Mouse (Mus musculus): ENCODE data around the gene Gdpd1. TPM values are rescaled to one million over a fixed set of nuclear protein-coding genes. Genes with fewer than 3 reads are reported as not detected.

The Gdpd1 gene
- polyA plus RNA-seq (2016; fragmentation: Nextera tagmentation; extraction: Ambion mirVana), result 20.0 and 22.8 TPM in 2 replicates

GRCm38 (mm10) chr11:87073866-87074440 is at the start of gene Gdpd1:
Gene Gdpd1, minus strand, starts transcription at chr11:87074062.
- peak; percentile 96 for DNase-seq (ENCODE audit: low spot score)
- no peaks in the 10 kb centered on the region for H3K27me3 ChIP-seq (ENCODE audit: insufficient read depth, poor library complexity, severe bottlenecking)
- H3K9me3 ChIP-seq, result no peaks in the 10 kb centered on the region
- peaks cover 8% of the 10 kb centered on the region for H3K4me1 ChIP-seq
- peak within 1 kb of the TSS; percentile 74 for H3K4me3 ChIP-seq
- H3K36me3 ChIP-seq, result peaks cover 25% of the 10 kb centered on the region
- H3K27ac ChIP-seq, result peak within 1 kb of the TSS; percentile 91
- 2% methylated on average over 43 of the region's 43 CpGs for WGBS

GRCm38 (mm10) chr11:87121864-87122263 is 48.0 kb upstream of the Gdpd1 start:
- Histone ChIP-seq H3K27me3 (ENCODE audit: insufficient read depth, poor library complexity, severe bottlenecking) (no peaks in the 10 kb centered on the region), H3K9me3 (no peaks in the 10 kb centered on the region), H3K27ac (no peak overlapping the region), H3K36me3 (peaks cover 71% of the 10 kb centered on the region), H3K4me1 (peaks cover 8% of the 10 kb centered on the region), H3K4me3 (no peak overlapping the region)
- DNase-seq (ENCODE audit: low spot score), result no peak
- WGBS, result 86% methylated on average over 8 of the region's 8 CpGs

- H3K36me3 ChIP-seq, result peaks cover 44% of the 10 kb centered on the region
- 11% methylated on average over 9 of the region's 9 CpGs for WGBS
Observed at GRCm38 (mm10) chr11:87110172-87110909, 36.5 kb upstream of the Gdpd1 start.

GRCm38 (mm10) chr11:87109519-87110171 is 35.8 kb upstream of the Gdpd1 start:
- H3K27me3 ChIP-seq (ENCODE audit: insufficient read depth, poor library complexity, severe bottlenecking), result no peaks in the 10 kb centered on the region
- H3K4me1 ChIP-seq, result peaks cover 9% of the 10 kb centered on the region; the same call in 1 of the 2 replicates
- DNase-seq (ENCODE audit: low spot score), result peak; percentile 78
- peak overlapping the region; percentile 84 for H3K4me3 ChIP-seq
- peaks cover 44% of the 10 kb centered on the region for H3K36me3 ChIP-seq
- WGBS, result under 1% methylated on average over 42 of the region's 42 CpGs
- no peaks in the 10 kb centered on the region for H3K9me3 ChIP-seq
- peak overlapping the region; percentile 98 for H3K27ac ChIP-seq

More at GRCm38 (mm10) chr11:87110172-87110909, 36.5 kb upstream of the Gdpd1 start:
- Histone ChIP-seq H3K4me3 (peak overlapping the region; percentile 84), H3K27ac (peak overlapping the region; percentile 98), H3K9me3 (no peaks in the 10 kb centered on the region), H3K27me3 (ENCODE audit: insufficient read depth, poor library complexity, severe bottlenecking) (no peaks in the 10 kb centered on the region), H3K4me1 (peaks cover 9% of the 10 kb centered on the region; the same call in 1 of the 2 replicates)
- DNase-seq (ENCODE audit: low spot score), result no peak

- H3K4me3 ChIP-seq, result peak within 1 kb of the TSS; percentile 84
- DNase-seq (ENCODE audit: low spot score), result peak; percentile 100
- under 1% methylated on average over 40 of the region's 40 CpGs for WGBS
- no peaks in the 10 kb centered on the region for H3K9me3 ChIP-seq
- H3K27ac ChIP-seq, result peak within 1 kb of the TSS; percentile 98
- peaks cover 44% of the 10 kb centered on the region for H3K36me3 ChIP-seq
- peaks cover 9% of the 10 kb centered on the region; the same call in 1 of the 2 replicates for H3K4me1 ChIP-seq
- no peaks in the 10 kb centered on the region for H3K27me3 ChIP-seq (ENCODE audit: insufficient read depth, poor library complexity, severe bottlenecking)
Observed at GRCm38 (mm10) chr11:87108755-87109518, 35.1 kb upstream of the Gdpd1 start, which contains the start of gene Ska2. Gene Ska2, plus strand, starts transcription at chr11:87109234.

GRCm38 (mm10) chr11:87108409-87108754 is 34.5 kb upstream of the Gdpd1 start, which contains the start of gene Prr11:
Gene Prr11, minus strand, starts transcription at chr11:87108708.
- H3K27me3 ChIP-seq (ENCODE audit: insufficient read depth, poor library complexity, severe bottlenecking), result no peaks in the 10 kb centered on the region
- no peaks in the 10 kb centered on the region for H3K9me3 ChIP-seq
- peaks cover 9% of the 10 kb centered on the region; the same call in 1 of the 2 replicates for H3K4me1 ChIP-seq
- no peak for DNase-seq (ENCODE audit: low spot score)
- WGBS, result 0% methylated on average over 14 of the region's 14 CpGs
- peaks cover 44% of the 10 kb centered on the region for H3K36me3 ChIP-seq
- H3K4me3 ChIP-seq, result peak within 1 kb of the TSS; percentile 84
- H3K27ac ChIP-seq, result peak within 1 kb of the TSS; percentile 98

- WGBS, result 40% methylated on average over 2 of the region's 2 CpGs
- peaks cover 50% of the 10 kb centered on the region for H3K36me3 ChIP-seq
- H3K4me1 ChIP-seq, result peaks cover 26% of the 10 kb centered on the region
- H3K27me3 ChIP-seq (ENCODE audit: insufficient read depth, poor library complexity, severe bottlenecking), result no peaks in the 10 kb centered on the region
- peak overlapping the region; percentile 96 for H3K4me3 ChIP-seq
- DNase-seq (ENCODE audit: low spot score), result no peak
- H3K9me3 ChIP-seq, result no peaks in the 10 kb centered on the region
- peak overlapping the region; percentile 93 for H3K27ac ChIP-seq
Observed at GRCm38 (mm10) chr11:87087142-87087541, 13.3 kb upstream of the Gdpd1 start.

- H3K9me3 ChIP-seq, result no peaks in the 10 kb centered on the region
- peak; percentile 94 for DNase-seq (ENCODE audit: low spot score)
- peak within 1 kb of the TSS; percentile 96 for H3K4me3 ChIP-seq
- peak within 1 kb of the TSS; percentile 93 for H3K27ac ChIP-seq
- WGBS, result 1% methylated on average over 43 of the region's 43 CpGs
- peaks cover 26% of the 10 kb centered on the region for H3K4me1 ChIP-seq
- H3K27me3 ChIP-seq (ENCODE audit: insufficient read depth, poor library complexity, severe bottlenecking), result no peaks in the 10 kb centered on the region
- H3K36me3 ChIP-seq, result peaks cover 50% of the 10 kb centered on the region
Observed at GRCm38 (mm10) chr11:87086290-87086984, 12.6 kb upstream of the Gdpd1 start, which contains the start of gene Smg8. Gene Smg8, minus strand, starts transcription at chr11:87086774.

GRCm38 (mm10) chr11:87085461-87085860 is 11.6 kb upstream of the Gdpd1 start:
- WGBS, result 88% methylated on average over 13 of the region's 13 CpGs
- peaks cover 26% of the 10 kb centered on the region for H3K4me1 ChIP-seq
- no peak for DNase-seq (ENCODE audit: low spot score)
- peak overlapping the region; percentile 96 for H3K4me3 ChIP-seq
- H3K27me3 ChIP-seq (ENCODE audit: insufficient read depth, poor library complexity, severe bottlenecking), result no peaks in the 10 kb centered on the region
- H3K27ac ChIP-seq, result no peak overlapping the region
- H3K9me3 ChIP-seq, result no peaks in the 10 kb centered on the region
- H3K36me3 ChIP-seq, result peaks cover 50% of the 10 kb centered on the region

GRCm38 (mm10) chr11:87083712-87084111 is 9.8 kb upstream of the Gdpd1 start:
- 82% methylated on average over 1 of the region's 1 CpGs for WGBS

GRCm38 (mm10) chr11:87073343-87073865 is 458 bp downstream of the Gdpd1 start:
- Histone ChIP-seq H3K4me1 (peaks cover 8% of the 10 kb centered on the region), H3K9me3 (no peaks in the 10 kb centered on the region), H3K4me3 (peak overlapping the region; percentile 74), H3K36me3 (peaks cover 20% of the 10 kb centered on the region), H3K27ac (peak overlapping the region; percentile 91), H3K27me3 (ENCODE audit: insufficient read depth, poor library complexity, severe bottlenecking) (no peaks in the 10 kb centered on the region)
- peak; percentile 89 for DNase-seq (ENCODE audit: low spot score)
- 1% methylated on average over 24 of the region's 24 CpGs for WGBS

More at GRCm38 (mm10) chr11:87083712-87084111, 9.8 kb upstream of the Gdpd1 start:
- no peaks in the 10 kb centered on the region for H3K9me3 ChIP-seq
- H3K4me3 ChIP-seq, result no peak overlapping the region
- peaks cover 26% of the 10 kb centered on the region for H3K4me1 ChIP-seq
- no peaks in the 10 kb centered on the region for H3K27me3 ChIP-seq (ENCODE audit: insufficient read depth, poor library complexity, severe bottlenecking)
- DNase-seq (ENCODE audit: low spot score), result no peak
- no peak overlapping the region for H3K27ac ChIP-seq
- peaks cover 60% of the 10 kb centered on the region for H3K36me3 ChIP-seq
